Mouse (Mus musculus) spleen, adult 2 months (tissue): Measurements from ENCODE around the gene Hmga1b.

Experiments
- CTCF ChIP-seq: fragments of 200-500 bp; IDR thresholded peaks from 2 replicates; pipeline ENCODE4 v1.5.1; 2011; ENCODE audit warnings: mild to moderate bottlenecking, inconsistent platforms; ENCODE audit not compliant: insufficient read depth, insufficient read length, insufficient replicate concordance; ENCODE audit errors: extremely low read depth
- POLR2A ChIP-seq: fragments of 200-500 bp; IDR thresholded peaks from 2 replicates; pipeline ENCODE4 v1.6.1; 2011; ENCODE audit warnings: low read depth, low read length, inconsistent platforms

- no peak for TF ChIP-seq CTCF
- no peak for TF ChIP-seq POLR2A
Measured at GRCm38 (mm10) chr11:120805375-120806298, 43.0 kb downstream of the Hmga1b start.
